Mouse (Mus musculus) liver, embryonic 11.5 days (tissue): Measurements from ENCODE around the gene Arl3. TPM values are rescaled to one million over a fixed set of nuclear protein-coding genes. Genes with fewer than 3 reads are reported as not detected.

Source experiments
- ATAC-seq: fragments of 200-750 bp; cut with Nextera tagmentation; replicated peaks from 2 replicates; pipeline ENCODE4 v1.8.0; 2017; ENCODE audit warnings: moderate number of reproducible peaks, mild to moderate bottlenecking, moderate TSS enrichment, moderate library complexity; ENCODE audit not compliant: low FRiP score
- DNase-seq: peaks from one replicate; pipeline ENCODE4 v3.0.0-alpha.2; 2017; ENCODE audit warnings: low spot score
- H3K27ac ChIP-seq: fragments of 300-500 bp; sonication (generic); 2 replicates; pipeline ENCODE4 v1.5.1; 2014; ENCODE audit warnings: mild to moderate bottlenecking, low read depth, low read length, control low read depth
- H3K27me3 ChIP-seq: fragments of 300-500 bp; sonication (generic); replicated peaks from 2 replicates; pipeline ENCODE4 v1.6.1; 2014; ENCODE audit warnings: low read length, mixed read lengths; ENCODE audit not compliant: control insufficient read depth, insufficient read depth
- H3K36me3 ChIP-seq: fragments of 300-500 bp; sonication (generic); 2 replicates; pipeline ENCODE4 v1.6.1; 2014; ENCODE audit warnings: mild to moderate bottlenecking, low read length, moderate library complexity, mixed read lengths; ENCODE audit not compliant: control insufficient read depth, insufficient read depth
- H3K4me1 ChIP-seq: fragments of 300-500 bp; sonication (generic); replicated peaks from 2 replicates; pipeline ENCODE4 v1.6.1; 2014; ENCODE audit warnings: low read length, mixed read lengths; ENCODE audit not compliant: control insufficient read depth, insufficient read depth
- H3K4me2 ChIP-seq: fragments of 300-500 bp; sonication (generic); 2 replicates; pipeline ENCODE4 v1.6.1; 2014; ENCODE audit warnings: mild to moderate bottlenecking, control low read depth, moderate library complexity
- H3K4me3 ChIP-seq: fragments of 300-500 bp; sonication (generic); 2 replicates; pipeline ENCODE4 v1.5.1; 2014; ENCODE audit warnings: low read depth, low read length, control low read depth
- H3K9ac ChIP-seq: fragments of 300-500 bp; sonication (generic); 2 replicates; pipeline ENCODE4 v1.6.1; 2014; ENCODE audit warnings: low read depth, low read length, control low read depth
- H3K9me3 ChIP-seq: fragments of 300-500 bp; sonication (generic); 2 replicates; pipeline ENCODE4 v1.6.1; 2016; ENCODE audit warnings: low read length, inconsistent platforms, mixed read lengths; ENCODE audit not compliant: control insufficient read depth
- WGBS: fragments of 180-500 bp; shearing (Covaris S2); extraction: QIAGEN DNeasy Blood & Tissue Kit; methylation state at CpG from one replicate; pipeline ENCODE4 v1.1.7; 2014; 5-methylcytosine and 5-hydroxymethylcytosine counted together
- polyA plus RNA-seq: library from polyadenylated mRNA; unstranded; fragments of >200 nt; fragmentation: Nextera tagmentation; extraction: Ambion mirVana; gene quantifications from 2 replicates; pipeline ENCODE4 v1.2.1, GENCODE M21; 2014

Arl3 gene
- polyA plus RNA-seq, 1 experiment from 2014 or later = 50.5 TPM

- Histone ChIP-seq H3K36me3 (no peaks in the 10 kb centered on the region), H3K9ac (no peak overlapping the region), H3K9me3 (no peaks in the 10 kb centered on the region), H3K27me3 (no peaks in the 10 kb centered on the region), H3K27ac (no peak overlapping the region), H3K4me3 (no peak overlapping the region), H3K4me2 (no peak overlapping the region), H3K4me1 (peaks cover 11% of the 10 kb centered on the region)
- ATAC-seq (no peak), DNase-seq (no peak)
- 74% methylated on average over 8 of the region's 8 CpGs for WGBS
These were observed 15.0 kb downstream of the Arl3 start for GRCm38 (mm10) chr19:46558009-46558408.

- Histone ChIP-seq H3K4me2 (peak overlapping the region; percentile 55), H3K36me3 (peaks cover 11% of the 10 kb centered on the region; the same call in 1 of the 2 replicates), H3K9me3 (no peaks in the 10 kb centered on the region), H3K4me3 (no peak overlapping the region), H3K27me3 (no peaks in the 10 kb centered on the region), H3K9ac (no peak overlapping the region), H3K27ac (peak overlapping the region; percentile 74), H3K4me1 (peaks cover 13% of the 10 kb centered on the region)
- DNase-seq (no peak), ATAC-seq (peak; percentile 91)
- 36% methylated on average over 11 of the region's 11 CpGs for WGBS
These were observed 19.4 kb downstream of the Arl3 start for GRCm38 (mm10) chr19:46553541-46553955.

GRCm38 (mm10) chr19:46552496-46552895 is 20.5 kb downstream of the Arl3 start:
- Histone ChIP-seq H3K4me3 (no peak overlapping the region), H3K4me1 (peaks cover 13% of the 10 kb centered on the region), H3K4me2 (no peak overlapping the region), H3K36me3 (peaks cover 11% of the 10 kb centered on the region; the same call in 1 of the 2 replicates), H3K9ac (no peak overlapping the region), H3K27ac (no peak overlapping the region), H3K9me3 (no peaks in the 10 kb centered on the region), H3K27me3 (no peaks in the 10 kb centered on the region)
- ATAC-seq (no peak), DNase-seq (no peak)
- WGBS = 55% methylated on average over 3 of the region's 4 CpGs

- H3K36me3 ChIP-seq = peaks cover 11% of the 10 kb centered on the region; the same call in 1 of the 2 replicates
- 88% methylated on average over 4 of the region's 4 CpGs for WGBS
- no peak for DNase-seq
- no peaks in the 10 kb centered on the region for H3K9me3 ChIP-seq
- peaks cover 13% of the 10 kb centered on the region for H3K4me1 ChIP-seq
- H3K4me2 ChIP-seq = no peak overlapping the region
- no peak overlapping the region for H3K27ac ChIP-seq
- H3K27me3 ChIP-seq = no peaks in the 10 kb centered on the region
- H3K4me3 ChIP-seq = no peak overlapping the region
- ATAC-seq = no peak
- no peak overlapping the region for H3K9ac ChIP-seq
These were observed 22.6 kb downstream of the Arl3 start for GRCm38 (mm10) chr19:46550385-46550784.

- Histone ChIP-seq H3K4me2 (no peak overlapping the region), H3K9me3 (no peaks in the 10 kb centered on the region), H3K36me3 (peaks cover 11% of the 10 kb centered on the region; the same call in 1 of the 2 replicates), H3K27ac (no peak overlapping the region), H3K27me3 (no peaks in the 10 kb centered on the region), H3K4me1 (peaks cover 2% of the 10 kb centered on the region; the same call in 1 of the 2 replicates), H3K4me3 (no peak overlapping the region), H3K9ac (no peak overlapping the region)
- DNase-seq (no peak), ATAC-seq (no peak)
- WGBS = 89% methylated on average over 10 of the region's 10 CpGs
These were observed 24.9 kb downstream of the Arl3 start for GRCm38 (mm10) chr19:46548110-46548509.

GRCm38 (mm10) chr19:46547565-46547964 is 25.4 kb downstream of the Arl3 start:
- no peak overlapping the region for H3K4me3 ChIP-seq
- H3K27me3 ChIP-seq = no peaks in the 10 kb centered on the region
- H3K9me3 ChIP-seq = no peaks in the 10 kb centered on the region
- WGBS = 82% methylated on average over 6 of the region's 6 CpGs
- no peak for DNase-seq
- ATAC-seq = no peak
- H3K36me3 ChIP-seq = peaks cover 11% of the 10 kb centered on the region; the same call in 1 of the 2 replicates
- H3K27ac ChIP-seq = no peak overlapping the region
- H3K9ac ChIP-seq = no peak overlapping the region
- H3K4me2 ChIP-seq = no peak overlapping the region
- H3K4me1 ChIP-seq = no peaks in the 10 kb centered on the region

GRCm38 (mm10) chr19:46542750-46543149 is 30.2 kb downstream of the Arl3 start:
- DNase-seq = no peak
- H3K4me3 ChIP-seq = no peak overlapping the region
- no peak overlapping the region for H3K9ac ChIP-seq
- no peaks in the 10 kb centered on the region for H3K27me3 ChIP-seq
- no peaks in the 10 kb centered on the region for H3K9me3 ChIP-seq
- no peak for ATAC-seq
- WGBS = 73% methylated on average over 8 of the region's 8 CpGs
- no peak overlapping the region for H3K4me2 ChIP-seq
- no peak overlapping the region; the same call in 1 of the 2 replicates for H3K27ac ChIP-seq
- peaks cover 3% of the 10 kb centered on the region for H3K4me1 ChIP-seq
- H3K36me3 ChIP-seq = no peaks in the 10 kb centered on the region; the same call in 1 of the 2 replicates

GRCm38 (mm10) chr19:46538213-46538612 is 34.8 kb downstream of the Arl3 start:
- H3K27ac ChIP-seq = no peak overlapping the region
- H3K36me3 ChIP-seq = no peaks in the 10 kb centered on the region; the same call in 1 of the 2 replicates
- H3K27me3 ChIP-seq = no peaks in the 10 kb centered on the region
- 82% methylated on average over 6 of the region's 6 CpGs for WGBS
- H3K9me3 ChIP-seq = no peaks in the 10 kb centered on the region
- H3K4me1 ChIP-seq = peaks cover 13% of the 10 kb centered on the region
- no peak for DNase-seq
- H3K4me2 ChIP-seq = no peak overlapping the region
- H3K9ac ChIP-seq = no peak overlapping the region
- no peak for ATAC-seq
- H3K4me3 ChIP-seq = no peak overlapping the region

GRCm38 (mm10) chr19:46537357-46537756 is 35.6 kb downstream of the Arl3 start:
- DNase-seq (no peak), ATAC-seq (no peak)
- Histone ChIP-seq H3K27ac (no peak overlapping the region), H3K9me3 (no peaks in the 10 kb centered on the region), H3K4me1 (peaks cover 21% of the 10 kb centered on the region), H3K9ac (no peak overlapping the region), H3K4me3 (no peak overlapping the region), H3K36me3 (no peaks in the 10 kb centered on the region; the same call in 1 of the 2 replicates), H3K27me3 (no peaks in the 10 kb centered on the region), H3K4me2 (no peak overlapping the region)
- 92% methylated on average over 9 of the region's 9 CpGs for WGBS
